Mouse (Mus musculus) liver, embryonic 14.5 days (tissue): Measurements from ENCODE around the gene M6pr. TPM values are rescaled to one million over a fixed set of nuclear protein-coding genes. Genes with fewer than 3 reads are reported as not detected.

Experiments
- ATAC-seq: fragments of 200-750 bp; cut with Nextera tagmentation; 2 replicates; pipeline ENCODE4 v1.8.0; 2017; ENCODE audit warnings: moderate number of reproducible peaks, mild to moderate bottlenecking, moderate library complexity; ENCODE audit not compliant: insufficient read depth
- DNase-seq, 3 experiments: peaks; one replicate each; pipeline ENCODE4 v3.0.0-alpha.2; 2012 to 2013; ENCODE audit warnings: low read depth in 3 of 3, low spot score in 3 of 3
- H3K27ac ChIP-seq: fragments of 300-500 bp; sonication (generic); 2 replicates; pipeline ENCODE4 v1.5.1; 2014; ENCODE audit warnings: moderate library complexity, mild to moderate bottlenecking, control low read depth, inconsistent platforms
- H3K27me3 ChIP-seq: fragments of 300-500 bp; sonication (generic); 2 replicates; pipeline ENCODE4 v1.6.1; 2014; ENCODE audit warnings: mild to moderate bottlenecking, low read length, moderate library complexity; ENCODE audit not compliant: control insufficient read depth, insufficient read depth
- H3K36me3 ChIP-seq: fragments of 300-500 bp; sonication (generic); replicated peaks from 2 replicates; pipeline ENCODE4 v1.6.1; 2014; ENCODE audit warnings: low read depth; ENCODE audit not compliant: control insufficient read depth, insufficient read depth
- H3K4me1 ChIP-seq, 2 experiments: fragments of 200-500 bp in 1 of 2; fragments of 300-500 bp in 1 of 2; sonication (generic) in 1 of 2; replicated peaks; 2 replicates each; pipeline ENCODE4 v1.6.1; 2012 to 2014; ENCODE audit warnings: antibody characterized with exemption in 1 of 2, inconsistent platforms in 1 of 2, low read length in 1 of 2; ENCODE audit not compliant: control insufficient read depth in 2 of 2, insufficient read depth in 2 of 2
- H3K4me2 ChIP-seq: fragments of 300-500 bp; sonication (generic); 2 replicates; pipeline ENCODE4 v1.6.1; 2014; ENCODE audit warnings: low read depth, mild to moderate bottlenecking, control low read depth, moderate library complexity
- H3K4me3 ChIP-seq, 2 experiments: fragments of 200-500 bp in 1 of 2; fragments of 300-500 bp in 1 of 2; sonication (generic) in 1 of 2; 2 replicates each; pipeline ENCODE4 v1.5.1; 2012 to 2014; ENCODE audit warnings: low read depth in 2 of 2, low read length in 2 of 2, mild to moderate bottlenecking in 2 of 2, control low read depth in 1 of 2, inconsistent platforms in 1 of 2, moderate library complexity in 1 of 2; ENCODE audit not compliant: insufficient read depth in 1 of 2
- H3K9ac ChIP-seq: fragments of 300-500 bp; sonication (generic); replicated peaks from 2 replicates; pipeline ENCODE4 v1.6.1; 2014; ENCODE audit warnings: mild to moderate bottlenecking, control low read depth, moderate library complexity
- H3K9me3 ChIP-seq: fragments of 300-500 bp; sonication (generic); 2 replicates; pipeline ENCODE4 v1.6.1; 2016; ENCODE audit warnings: low read length, mixed read lengths; ENCODE audit not compliant: control insufficient read depth
- CTCF ChIP-seq: IDR thresholded peaks from 2 replicates; pipeline ENCODE4 v1.5.1; 2016; ENCODE audit warnings: antibody characterized with exemption, low read depth, control low read depth
- EP300 ChIP-seq: IDR thresholded peaks from 2 replicates; pipeline ENCODE4 v1.6.1; 2016; ENCODE audit warnings: antibody characterized with exemption, low read depth
- WGBS: fragments of 180-500 bp; shearing (Covaris S2); extraction: QIAGEN DNeasy Blood & Tissue Kit; methylation state at CpG from one replicate; pipeline ENCODE4 v1.1.7; 2014; ENCODE audit not compliant: insufficient replicate concordance; 5-methylcytosine and 5-hydroxymethylcytosine counted together
- polyA plus RNA-seq, 2 experiments: library from polyadenylated mRNA; depleted of rRNA in 1 of 2; stranded (reverse) in 1 of 2; unstranded in 1 of 2; fragments of >200 nt; fragmentation: Nextera tagmentation in 1 of 2; extraction: Ambion mirVana in 1 of 2; gene quantifications; 2 replicates each; pipeline versions ENCODE4 v1.2.1 to v1.2.3; 2012 to 2014

The M6pr gene
- polyA plus RNA-seq, 2 experiments, result 48.1 to 84.2 TPM

GRCm38 (mm10) chr6:122355909-122356308 is 47.4 kb downstream of the M6pr start:
- no peak for ATAC-seq
- no peak for TF ChIP-seq CTCF
- no peak for TF ChIP-seq EP300

DNA sequence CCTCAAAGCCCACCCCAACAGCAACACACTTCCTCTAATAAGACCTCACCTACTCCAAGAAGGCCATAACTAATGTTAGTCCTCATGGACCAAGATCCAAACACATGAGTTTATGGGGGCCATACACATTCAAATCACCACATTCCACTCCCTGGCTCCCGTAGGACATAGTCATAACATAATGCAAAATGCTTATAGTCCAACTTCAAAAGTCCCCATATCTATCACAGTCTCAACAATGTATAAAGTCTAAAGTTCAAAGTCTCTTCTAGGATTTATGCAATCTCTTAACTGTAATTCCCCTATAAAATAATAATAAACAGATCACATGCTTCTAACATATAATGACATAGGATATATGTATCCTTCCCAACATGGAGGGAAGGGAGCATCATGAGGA is 48.6 kb downstream of the M6pr start:
- TF ChIP-seq EP300 (no peak), CTCF (no peak)
- DNase-seq (no peak), ATAC-seq (no peak)
- Histone ChIP-seq H3K9ac (no peak overlapping the region), H3K9me3 (no peaks in the 10 kb centered on the region), H3K4me1 (no peaks in the 10 kb centered on the region), H3K4me2 (no peak overlapping the region), H3K36me3 (no peaks in the 10 kb centered on the region), H3K27ac (no peak overlapping the region), H3K4me3 (no peak overlapping the region), H3K27me3 (no peaks in the 10 kb centered on the region)
- WGBS, result 65% methylated on average over 1 of the region's 1 CpGs

More at GRCm38 (mm10) chr6:122355909-122356308, 47.4 kb downstream of the M6pr start:
- no peak overlapping the region for H3K27ac ChIP-seq
- no peak overlapping the region for H3K4me3 ChIP-seq
- DNase-seq, result no peak
- H3K27me3 ChIP-seq, result no peaks in the 10 kb centered on the region
- no peaks in the 10 kb centered on the region for H3K9me3 ChIP-seq
- no peaks in the 10 kb centered on the region for H3K4me1 ChIP-seq
- H3K36me3 ChIP-seq, result no peaks in the 10 kb centered on the region
- H3K4me2 ChIP-seq, result no peak overlapping the region
- H3K9ac ChIP-seq, result no peak overlapping the region
- WGBS, result 38% methylated on average over 9 of the region's 9 CpGs

GRCm38 (mm10) chr6:122365706-122366105 is 57.2 kb downstream of the M6pr start:
- Histone ChIP-seq H3K27me3 (no peaks in the 10 kb centered on the region), H3K4me1 (no peaks in the 10 kb centered on the region), H3K27ac (no peak overlapping the region), H3K4me2 (no peak overlapping the region), H3K36me3 (no peaks in the 10 kb centered on the region), H3K4me3 (no peak overlapping the region), H3K9ac (no peak overlapping the region), H3K9me3 (no peaks in the 10 kb centered on the region)
- DNase-seq (no peak), ATAC-seq (no peak)
- TF ChIP-seq EP300 (no peak), CTCF (no peak)
- 36% methylated on average over 3 of the region's 3 CpGs for WGBS

GRCm38 (mm10) chr6:122366287-122366686 is 57.8 kb downstream of the M6pr start:
- no peaks in the 10 kb centered on the region for H3K9me3 ChIP-seq

GRCm38 (mm10) chr6:122366976-122367375 is 58.5 kb downstream of the M6pr start:
- DNase-seq (no peak), ATAC-seq (no peak)
- no peaks in the 10 kb centered on the region for H3K4me1 ChIP-seq
- no peak overlapping the region for H3K9ac ChIP-seq
- no peaks in the 10 kb centered on the region for H3K9me3 ChIP-seq
- H3K27ac ChIP-seq, result no peak overlapping the region
- no peaks in the 10 kb centered on the region for H3K36me3 ChIP-seq
- no peaks in the 10 kb centered on the region for H3K27me3 ChIP-seq
- H3K4me2 ChIP-seq, result no peak overlapping the region
- no peak overlapping the region for H3K4me3 ChIP-seq
- WGBS, result 40% methylated on average over 3 of the region's 3 CpGs
- TF ChIP-seq CTCF (no peak), EP300 (no peak)

More at GRCm38 (mm10) chr6:122366287-122366686, 57.8 kb downstream of the M6pr start:
- WGBS, result 52% methylated on average over 2 of the region's 2 CpGs
- no peak overlapping the region for H3K4me3 ChIP-seq
- H3K27ac ChIP-seq, result no peak overlapping the region
- no peak overlapping the region for H3K4me2 ChIP-seq
- TF ChIP-seq CTCF, result no peak
- TF ChIP-seq EP300, result no peak
- no peaks in the 10 kb centered on the region for H3K36me3 ChIP-seq
- DNase-seq (no peak), ATAC-seq (no peak)
- H3K27me3 ChIP-seq, result no peaks in the 10 kb centered on the region
- H3K4me1 ChIP-seq, result no peaks in the 10 kb centered on the region
- H3K9ac ChIP-seq, result no peak overlapping the region

Other genes with a start within 250 kb of the M6pr start
- not detected in 2 replicates for gene Klrg1, start 25.8 kb upstream of the M6pr start, polyA plus RNA-seq (2012; rRNA removed)
- gene Klrg1, start 25.8 kb upstream of the M6pr start, polyA plus RNA-seq (2014; fragmentation: Nextera tagmentation; extraction: Ambion mirVana), result not detected in 2 replicates
- 2.2 and 2.3 TPM in 2 replicates for gene Phc1, start 31.8 kb downstream of the M6pr start, polyA plus RNA-seq (2012; rRNA removed)
- 1.8 and 1.9 TPM in 2 replicates for gene Phc1, start 31.8 kb downstream of the M6pr start, polyA plus RNA-seq (2014; fragmentation: Nextera tagmentation; extraction: Ambion mirVana)
- 0.74 and 0.78 TPM in 2 replicates for gene Rimklb, start 190.0 kb downstream of the M6pr start, polyA plus RNA-seq (2012; rRNA removed)
- 0.53 and 1.1 TPM in 2 replicates for gene Rimklb, start 190.0 kb downstream of the M6pr start, polyA plus RNA-seq (2014; fragmentation: Nextera tagmentation; extraction: Ambion mirVana)
- 0.11 TPM in 2 replicates for gene Mfap5, start 197.1 kb downstream of the M6pr start, polyA plus RNA-seq (2012; rRNA removed)
- not detected in 2 replicates for gene Mfap5, start 197.1 kb downstream of the M6pr start, polyA plus RNA-seq (2014; fragmentation: Nextera tagmentation; extraction: Ambion mirVana)
- not detected in 2 replicates for gene Aicda, start 245.1 kb downstream of the M6pr start, polyA plus RNA-seq (2012; rRNA removed)
- gene Aicda, start 245.1 kb downstream of the M6pr start, polyA plus RNA-seq (2014; fragmentation: Nextera tagmentation; extraction: Ambion mirVana), result not detected in 2 replicates